In the genomic region with DNA sequence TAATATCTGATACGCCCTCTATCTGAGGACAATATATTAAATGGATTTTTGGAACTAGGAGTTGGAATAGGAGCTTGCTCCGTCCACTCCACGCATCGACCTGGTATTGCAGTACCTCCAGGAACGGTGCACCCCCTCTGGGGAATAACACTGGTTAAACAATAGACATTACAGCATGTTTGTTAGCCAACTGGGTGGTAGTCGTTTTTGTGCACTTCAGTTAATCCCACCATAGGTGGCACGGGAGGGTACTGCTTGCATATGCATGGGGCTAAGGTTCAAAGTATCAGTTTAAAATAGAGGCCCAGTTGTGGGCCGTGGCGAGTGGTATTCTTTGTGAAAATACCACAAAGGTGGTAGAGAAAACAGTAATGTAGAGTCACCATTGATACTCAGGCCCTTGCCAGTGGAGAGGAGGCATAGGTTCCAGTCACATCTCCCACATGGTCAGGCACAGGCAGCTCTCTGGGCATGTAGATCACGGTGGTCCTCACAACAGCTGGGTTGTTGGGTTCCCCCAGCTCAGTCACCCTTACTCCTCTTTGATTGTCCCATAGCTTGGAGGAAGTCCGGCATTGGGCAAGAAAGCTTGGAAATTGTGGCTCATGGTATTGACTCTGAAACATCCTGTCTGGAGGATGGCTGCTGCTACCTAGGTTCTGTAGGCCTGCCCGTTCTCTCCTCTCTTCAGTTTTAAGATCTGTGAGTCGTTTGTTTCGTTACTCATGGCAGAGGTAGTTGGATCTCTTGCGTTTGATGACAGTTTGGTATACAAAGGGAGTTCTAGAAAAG, we compare ENCODE assay signal across 8 mouse cellular contexts. TPM values are rescaled to one million over a fixed set of nuclear protein-coding genes. Genes with fewer than 3 reads are reported as not detected.
DNase-seq lines count a peak whose midpoint lies in the region; ATAC-seq and TF ChIP-seq lines count a peak whose summit lies in the region.

No protein-coding gene starts in this region.

- peak overlapping the region; percentile 95 for H3K27ac ChIP-seq in heart, embryonic 11.5 days (ENCODE audit: low read depth, low read length)
- peak overlapping the region; percentile 92 for H3K27ac ChIP-seq in kidney, postnatal 0 days

- peak overlapping the region; percentile 70 for H3K4me2 ChIP-seq in heart, embryonic 11.5 days
- peak overlapping the region; percentile 59 for H3K4me2 ChIP-seq in kidney, postnatal 0 days (ENCODE audit: low read length)

- 4% methylated on average over 15 of the region's 15 CpGs for WGBS in heart, embryonic 11.5 days (ENCODE audit: insufficient replicate concordance)
- 5% methylated on average over 15 of the region's 15 CpGs for WGBS in kidney, postnatal 0 days
- 7% methylated on average over 15 of the region's 15 CpGs for WGBS in lung, adult 2 months

- no peaks in the 10 kb centered on the region for H3K4me1 ChIP-seq in heart, embryonic 11.5 days (ENCODE audit: control insufficient read depth, insufficient read depth, low read length)
- 0 out of 2 replicates have a peak, but pooled peaks cover 4% of the 10 kb centered on the region for H3K4me1 ChIP-seq in kidney, postnatal 0 days (replicated peaks; ENCODE audit: insufficient read depth, low read length)
- H3K4me1 ChIP-seq in lung, adult 2 months (ENCODE audit: control insufficient read depth, insufficient read depth, low read length): no peaks in the 10 kb centered on the region; the same call in 1 of the 2 replicates

- H3K27me3 ChIP-seq in heart, embryonic 11.5 days (ENCODE audit: control insufficient read depth, insufficient read depth, low read length): no peaks in the 10 kb centered on the region
- no peaks in the 10 kb centered on the region for H3K27me3 ChIP-seq in kidney, postnatal 0 days (ENCODE audit: insufficient read depth, low read length)

- peak; percentile 45; the same call in 1 of the 2 replicates for TF ChIP-seq CTCF in kidney, postnatal 0 days (IDR thresholded peaks at IDR 0.05; ENCODE audit: low read depth)
- no peak for TF ChIP-seq CTCF in lung, adult 2 months (IDR thresholded peaks at IDR 0.05; ENCODE audit: insufficient read depth, low read length)

- TF ChIP-seq POLR2A in lung, adult 2 months (IDR thresholded peaks at IDR 0.05; ENCODE audit: borderline replicate concordance, extremely low read depth, low read depth, low read length): no peak; the same call in 1 of the 2 replicates

- peak; percentile 83 for ATAC-seq in heart, embryonic 11.5 days (replicated peaks; ENCODE audit: insufficient number of reproducible peaks, low FRiP score, low TSS enrichment)
- ATAC-seq in kidney, postnatal 0 days (replicated peaks; ENCODE audit: low FRiP score, low read depth): peak; percentile 91
- ATAC-seq in neutrophil, adult 5-6 weeks (ENCODE audit: extremely low read depth, insufficient number of reproducible peaks, low FRiP score, poor library complexity, severe bottlenecking): peak; percentile 54; the same call in 1 of the 2 replicates

- H3K9ac ChIP-seq in heart, embryonic 11.5 days (ENCODE audit: low read depth, low read length): peak overlapping the region; percentile 84
- peak overlapping the region; percentile 58; the same call in 1 of the 2 replicates for H3K9ac ChIP-seq in kidney, postnatal 0 days (ENCODE audit: low read depth, low read length)

- peak; percentile 70 for DNase-seq in CD4-positive, CD25-positive, alpha-beta regulatory T cell, adult 2 months (ENCODE audit: low read depth, low spot score)
- DNase-seq in ZHBTc4 (ENCODE audit: low read depth, low spot score): peak; percentile 95
- DNase-seq in embryo, embryonic 10.5 days (ENCODE audit: low spot score): peak; percentile 95
- peak; percentile 90 for DNase-seq in kidney, postnatal 0 days (ENCODE audit: low spot score)
- peak; percentile 24 for DNase-seq in lung, adult 2 months
- DNase-seq in thymus, postnatal 14 days: peak; percentile 65

- no peaks in the 10 kb centered on the region for H3K9me3 ChIP-seq in heart, embryonic 11.5 days (replicated peaks; ENCODE audit: control insufficient read depth, low read length)
- H3K9me3 ChIP-seq in kidney, postnatal 0 days (replicated peaks; ENCODE audit: low read length): no peaks in the 10 kb centered on the region

- H3K36me3 ChIP-seq in heart, embryonic 11.5 days (ENCODE audit: control insufficient read depth, insufficient read depth, low read length): no peaks in the 10 kb centered on the region
- H3K36me3 ChIP-seq in kidney, postnatal 0 days (ENCODE audit: insufficient read depth, low read length): no peaks in the 10 kb centered on the region

- peak overlapping the region; percentile 43 for H3K4me3 ChIP-seq in heart, embryonic 11.5 days (ENCODE audit: low read depth, low read length)
- H3K4me3 ChIP-seq in kidney, postnatal 0 days (replicated peaks; ENCODE audit: low read depth, low read length): peak overlapping the region; percentile 35; the same call in 1 of the 2 replicates
- H3K4me3 ChIP-seq in lung, adult 2 months (replicated peaks; ENCODE audit: extremely low read depth, low read depth, low read length): peak overlapping the region; percentile 0

RNA-seq across cellular contexts. Expression of a gene that starts 28.9 kb away (rescaled TPM):
- polyA plus RNA-seq in heart, embryonic 11.5 days (2014; fragmentation: Nextera tagmentation; extraction: Ambion mirVana): 20.2 and 20.9 TPM in 2 replicates
- polyA plus RNA-seq in kidney, postnatal 0 days (2015; fragmentation: Nextera tagmentation; extraction: Ambion mirVana): 82.0 and 87.8 TPM in 2 replicates
- 3.7 and 4.6 TPM in 2 replicates for polyA plus RNA-seq in lung, adult 2 months (2012; rRNA removed)
- total RNA-seq in neutrophil, adult 5-6 weeks (2017): 0.93 and 1.5 TPM in 2 replicates

RNA-seq across cellular contexts. Expression of a gene that starts 28.9 kb away (rescaled TPM):
- polyA plus RNA-seq in heart, embryonic 11.5 days (2014; fragmentation: Nextera tagmentation; extraction: Ambion mirVana): 0.41 and 0.74 TPM in 2 replicates
- polyA plus RNA-seq in kidney, postnatal 0 days (2015; fragmentation: Nextera tagmentation; extraction: Ambion mirVana): 4.1 and 4.8 TPM in 2 replicates
- polyA plus RNA-seq in lung, adult 2 months (2012; rRNA removed): 0.03 and 0.05 TPM in 2 replicates
- total RNA-seq in neutrophil, adult 5-6 weeks (2017): 0.12 TPM in 1 of 2 replicates, not detected in the other

RNA-seq across cellular contexts. Expression of a gene that starts 43.2 kb away (rescaled TPM):
- 4.8 and 4.9 TPM in 2 replicates for polyA plus RNA-seq in heart, embryonic 11.5 days (2014; fragmentation: Nextera tagmentation; extraction: Ambion mirVana)
- 6.0 and 6.2 TPM in 2 replicates for polyA plus RNA-seq in kidney, postnatal 0 days (2015; fragmentation: Nextera tagmentation; extraction: Ambion mirVana)
- 1.3 and 6.2 TPM in 2 replicates for polyA plus RNA-seq in lung, adult 2 months (2012; rRNA removed)
- total RNA-seq in neutrophil, adult 5-6 weeks (2017): 1.5 and 2.6 TPM in 2 replicates

RNA-seq across cellular contexts. Expression of a gene that starts 52.0 kb away (rescaled TPM):
- 23.7 and 24.5 TPM in 2 replicates for polyA plus RNA-seq in heart, embryonic 11.5 days (2014; fragmentation: Nextera tagmentation; extraction: Ambion mirVana)
- 48.9 and 53.2 TPM in 2 replicates for polyA plus RNA-seq in kidney, postnatal 0 days (2015; fragmentation: Nextera tagmentation; extraction: Ambion mirVana)
- 2.3 and 3.6 TPM in 2 replicates for polyA plus RNA-seq in lung, adult 2 months (2012; rRNA removed)
- total RNA-seq in neutrophil, adult 5-6 weeks (2017): 21.9 and 22.1 TPM in 2 replicates

Comparison
In these comparisons a context has a peak if more than half of its experiments do, and no peak if none do; other contexts are left out.
1. Peak in every context shown above with its lines: DNase-seq, ATAC-seq, H3K4me3 ChIP-seq and H3K27ac ChIP-seq.
2. DNase-seq: peak in every context shown above with its lines; median percentile 95 in ZHBTc4; 95 in embryo, embryonic 10.5 days; 90 in kidney, postnatal 0 days; 70 in CD4-positive, CD25-positive, alpha-beta regulatory T cell, adult 2 months; 65 in thymus, postnatal 14 days; 24 in lung, adult 2 months.